Mouse (Mus musculus) ovary, postnatal 10 days (tissue): ENCODE results near the gene Myo18a.

Experiments
- DNase-seq: peaks from one replicate; pipeline ENCODE4 v3.0.0; 2022; ENCODE audit warnings: low spot score

The Myo18a gene

DNA sequence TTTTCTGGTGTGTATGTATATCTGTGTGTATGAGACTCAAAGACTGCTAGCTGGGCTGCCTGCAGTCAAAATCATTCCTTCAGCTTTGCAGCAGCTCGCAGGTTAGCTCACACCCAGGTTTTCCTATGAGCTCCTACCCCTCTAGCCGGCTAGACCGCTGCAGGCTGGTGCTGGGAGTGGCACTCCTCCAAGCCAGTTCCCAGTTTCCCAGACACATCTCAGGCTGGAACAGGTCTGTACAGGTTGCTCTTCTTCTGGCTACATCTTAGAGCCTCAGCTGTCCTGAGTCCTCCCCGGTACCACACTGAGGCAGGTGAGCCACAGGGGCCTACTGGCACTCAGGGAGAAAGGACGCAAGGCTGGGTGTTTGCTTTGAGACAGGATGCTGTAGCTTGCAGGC lies 74.8 kb downstream of the Myo18a start:
- no peak for DNase-seq

DNA sequence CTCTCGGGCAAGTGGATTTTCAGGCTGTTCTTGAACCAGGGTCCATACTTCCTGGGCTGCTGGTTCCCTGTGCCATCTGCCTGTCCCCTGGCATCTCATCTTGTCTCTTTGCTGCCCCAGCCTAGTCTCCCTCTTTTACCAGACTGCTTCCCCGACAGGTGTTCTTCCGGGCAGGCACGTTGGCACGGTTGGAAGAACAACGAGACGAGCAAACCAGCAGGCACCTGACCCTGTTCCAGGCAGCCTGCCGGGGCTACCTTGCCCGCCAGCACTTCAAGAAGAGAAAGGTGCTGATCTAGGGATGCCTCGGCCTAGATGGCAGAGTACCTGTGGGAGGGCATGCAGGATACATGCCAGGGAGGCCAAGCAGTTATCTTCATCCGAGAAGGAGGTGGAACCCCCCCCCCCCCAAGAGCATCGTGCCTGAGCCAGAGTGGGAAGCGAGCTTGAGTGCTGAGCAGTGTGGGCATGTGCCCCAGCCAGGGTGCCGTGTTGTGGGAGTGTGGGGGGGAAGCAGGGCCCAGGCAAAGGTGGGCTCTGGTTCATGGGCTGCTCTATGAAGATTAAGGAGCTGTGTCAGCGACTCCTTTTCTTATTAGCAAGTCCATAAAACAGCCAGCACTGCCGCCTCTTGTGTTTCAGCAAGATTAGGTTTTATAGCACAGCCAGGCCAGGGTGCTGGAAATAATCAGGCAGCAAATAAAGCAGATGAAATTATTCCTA lies 77.6 kb downstream of the Myo18a start:
- DNase-seq, result no peak

- no peak for DNase-seq
These were observed 80.2 kb downstream of the Myo18a start for GRCm38 (mm10) chr11:77843068-77843905.

GRCm38 (mm10) chr11:77843906-77844200 lies 80.8 kb downstream of the Myo18a start:
- no peak for DNase-seq

- DNase-seq, result no peak
These were observed 84.6 kb downstream of the Myo18a start for GRCm38 (mm10) chr11:77847599-77848128.

DNA sequence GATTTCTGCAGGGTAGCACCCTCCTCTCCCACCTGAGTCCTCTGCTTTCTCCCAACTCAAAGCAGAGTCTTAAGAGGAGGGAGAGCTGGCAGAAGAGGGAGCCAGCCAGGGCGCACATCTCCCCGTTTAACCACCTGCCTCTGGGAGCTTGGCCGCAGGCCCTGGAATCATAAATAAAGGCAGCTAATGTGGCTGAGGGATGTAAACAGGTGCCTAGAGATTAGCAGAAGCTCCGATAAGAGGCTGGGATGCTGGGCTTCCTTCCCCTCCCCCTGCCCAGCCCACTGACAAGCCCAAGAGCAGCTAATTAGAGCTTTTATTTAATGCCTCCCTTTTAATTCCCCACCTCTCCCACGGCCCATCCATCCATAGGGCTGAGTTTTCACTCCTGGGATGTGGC lies 85.1 kb downstream of the Myo18a start:
- DNase-seq, result no peak

- DNase-seq, result no peak
These were observed 86.1 kb downstream of the Myo18a start for GRCm38 (mm10) chr11:77849151-77849550.

DNA sequence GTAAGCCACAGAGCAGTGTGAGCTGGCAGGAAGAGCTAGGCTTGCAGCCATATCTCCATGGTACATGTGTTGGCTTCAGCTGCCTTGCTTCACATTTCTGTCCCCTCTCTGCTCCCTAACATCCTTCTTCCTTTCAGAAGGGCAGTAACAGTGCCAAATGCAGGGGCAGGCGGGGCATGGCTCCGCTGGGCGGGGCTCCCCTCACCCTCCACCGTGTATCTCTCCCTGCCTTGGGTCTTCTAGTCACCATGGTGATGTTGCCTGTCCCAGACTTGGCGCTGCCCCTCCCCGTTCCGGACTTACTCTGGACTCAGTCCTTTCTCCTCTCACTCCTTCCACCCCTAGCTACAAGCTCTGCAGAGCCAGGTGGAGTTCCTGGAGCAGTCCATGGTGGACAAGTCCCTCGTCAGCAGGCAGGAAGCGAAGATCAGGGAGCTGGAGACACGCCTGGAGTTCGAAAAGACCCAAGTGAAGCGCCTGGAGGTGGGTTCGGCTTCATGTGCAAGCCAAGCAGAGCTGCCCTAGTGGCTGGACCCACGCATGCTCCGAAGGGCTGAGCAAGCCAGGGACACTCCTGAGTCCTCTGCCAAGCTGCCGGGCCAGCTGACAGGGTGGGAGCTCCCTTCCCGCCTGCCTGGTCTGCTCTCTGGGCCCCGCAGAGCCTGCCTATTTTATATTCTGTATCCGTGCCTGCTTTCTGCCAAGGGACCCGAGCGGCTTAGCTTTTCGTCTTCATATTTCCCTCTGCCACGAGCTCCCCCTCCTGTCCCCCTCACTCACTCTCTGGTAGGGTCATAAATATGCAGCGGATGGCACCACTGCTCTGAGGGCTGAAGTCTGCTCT lies 87.6 kb downstream of the Myo18a start:
- DNase-seq, result no peak

- DNase-seq, result no peak
These were observed 88.5 kb downstream of the Myo18a start for GRCm38 (mm10) chr11:77851483-77852010.

DNA sequence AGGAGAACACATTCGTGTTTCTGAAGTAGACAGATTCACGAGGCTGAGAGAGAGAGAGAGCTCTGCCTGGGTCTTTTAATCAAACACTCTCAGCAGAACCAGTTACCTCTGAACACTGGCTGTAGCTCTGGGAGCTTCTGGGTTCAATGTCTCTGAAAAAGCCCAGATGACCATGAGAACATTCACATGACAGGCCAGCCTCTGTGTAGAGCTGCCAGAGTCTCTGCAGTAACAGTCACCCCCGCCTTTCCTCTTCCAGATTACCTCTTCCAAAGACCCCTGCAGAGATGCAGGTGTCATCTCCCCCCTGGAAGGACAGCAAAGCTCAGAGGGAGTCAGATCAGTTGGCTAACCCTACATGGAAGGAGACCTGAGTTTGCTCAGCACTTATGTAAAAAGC lies 89.1 kb downstream of the Myo18a start:
- DNase-seq, result no peak

DNA sequence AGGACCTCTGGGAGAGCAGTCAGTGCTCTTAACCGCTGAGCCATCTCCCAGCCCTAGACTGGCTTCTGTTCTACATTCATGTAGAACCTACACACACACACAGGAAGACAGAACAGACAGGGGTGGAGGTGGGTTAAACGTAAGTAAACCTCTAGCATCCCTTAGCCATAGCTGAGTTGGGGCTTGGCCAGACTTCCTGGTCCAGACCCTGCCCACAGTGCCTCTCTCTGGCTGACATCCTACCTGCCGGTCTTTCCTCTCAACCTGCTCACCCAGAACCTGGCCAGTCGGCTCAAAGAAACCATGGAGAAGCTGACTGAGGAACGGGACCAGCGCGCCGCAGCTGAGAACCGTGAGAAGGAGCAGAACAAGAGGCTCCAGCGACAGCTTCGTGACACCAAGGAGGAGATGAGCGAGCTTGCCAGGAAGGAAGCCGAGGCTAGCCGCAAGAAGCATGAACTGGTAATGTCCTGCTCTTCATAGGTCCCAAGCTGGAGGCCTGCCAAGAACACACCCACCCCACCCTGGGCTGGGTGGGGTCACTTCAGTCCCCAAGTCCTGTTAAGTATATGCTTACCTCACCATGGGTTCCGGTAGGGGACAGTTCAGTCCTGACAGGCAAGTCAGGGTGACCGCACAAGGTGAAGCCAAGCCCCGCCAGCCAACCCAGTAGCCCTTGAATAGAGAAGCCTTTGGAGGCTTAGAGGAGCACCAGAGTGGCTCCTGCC lies 90.1 kb downstream of the Myo18a start:
- DNase-seq, result no peak

DNA sequence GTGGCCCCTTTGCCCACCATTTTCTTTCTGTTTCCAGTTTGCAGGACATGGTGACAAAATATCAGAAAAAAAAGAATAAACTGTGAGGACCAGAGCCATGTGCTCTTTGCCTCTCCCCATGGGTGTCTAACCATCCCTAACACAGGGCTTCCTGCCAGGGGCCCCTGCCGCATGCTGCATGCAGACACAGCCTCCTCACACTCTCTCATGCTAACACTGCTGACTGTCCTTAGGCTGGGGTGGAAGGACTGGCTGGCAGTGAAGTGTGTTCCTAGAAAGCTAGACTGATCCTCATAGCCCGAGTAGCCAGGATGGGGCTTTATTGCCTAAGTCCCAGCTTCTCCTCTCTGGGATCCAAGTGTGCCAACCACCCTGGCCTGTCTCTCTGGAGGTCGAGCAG lies 91.6 kb downstream of the Myo18a start:
- no peak for DNase-seq

DNA sequence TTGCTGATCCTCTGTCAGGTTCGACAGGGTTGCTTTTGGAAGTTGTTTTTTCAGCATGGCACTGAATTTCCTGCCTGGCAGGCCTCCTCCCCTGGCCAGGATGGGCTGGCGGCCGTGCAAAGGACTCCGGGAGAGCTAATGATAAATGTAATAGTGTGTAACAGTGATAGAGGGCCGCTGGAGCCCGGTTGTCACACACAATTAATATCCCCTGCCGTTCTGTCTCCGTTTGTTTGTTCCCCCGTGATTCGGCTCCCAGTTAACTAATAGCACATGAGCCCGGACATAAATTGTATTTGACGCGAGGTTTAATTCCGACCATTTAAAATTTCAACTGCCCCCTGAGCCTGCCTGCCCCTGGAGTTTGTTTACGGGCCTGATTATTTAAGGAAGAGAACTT lies 92.3 kb downstream of the Myo18a start:
- DNase-seq, result no peak

- no peak for DNase-seq
These were observed 94.0 kb downstream of the Myo18a start for GRCm38 (mm10) chr11:77857089-77857488.

- DNase-seq, result no peak
These were observed 95.5 kb downstream of the Myo18a start for GRCm38 (mm10) chr11:77858589-77858988.

DNA sequence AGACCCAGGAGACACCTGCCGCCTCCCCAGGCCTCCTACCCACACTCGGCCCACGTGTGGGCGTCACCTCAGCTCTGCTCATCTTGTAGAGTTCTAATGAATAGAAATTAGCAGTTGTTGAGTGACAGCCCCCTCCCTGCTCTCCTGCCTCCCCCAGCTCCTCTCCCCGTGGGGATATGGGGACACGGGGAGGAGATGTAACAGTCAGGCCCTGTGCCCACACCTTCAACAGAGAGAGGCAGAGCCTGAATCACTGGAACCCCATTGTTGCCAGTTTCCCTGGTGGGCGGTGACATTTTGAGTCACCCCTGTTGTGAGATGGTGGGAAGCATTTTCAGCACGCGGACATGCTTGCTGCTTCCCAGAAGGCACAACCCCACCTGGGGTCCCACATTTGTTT lies 97.9 kb downstream of the Myo18a start:
- DNase-seq, result no peak

- DNase-seq, result no peak
These were observed 99.8 kb downstream of the Myo18a start for GRCm38 (mm10) chr11:77862887-77863286.

DNA sequence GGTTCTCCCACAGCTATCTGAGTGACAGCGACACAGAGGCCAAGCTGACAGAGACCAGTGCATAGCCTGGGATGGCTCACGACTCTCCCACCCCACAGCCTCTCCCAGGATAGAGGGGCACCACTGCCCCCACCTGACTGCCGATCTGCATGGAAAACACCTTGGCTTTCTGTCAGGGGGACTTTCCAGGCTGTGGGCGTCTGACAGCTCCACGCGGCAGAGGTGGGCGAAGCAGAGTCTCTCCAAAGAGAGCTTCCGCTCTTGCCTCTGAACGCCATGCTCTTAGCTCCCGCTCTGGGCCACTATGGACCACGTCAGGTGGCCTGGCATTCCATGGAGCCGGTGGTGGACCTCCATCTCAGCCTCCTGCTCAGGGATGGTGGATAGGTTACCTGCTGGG lies 101.7 kb downstream of the Myo18a start:
- DNase-seq, result no peak

DNA sequence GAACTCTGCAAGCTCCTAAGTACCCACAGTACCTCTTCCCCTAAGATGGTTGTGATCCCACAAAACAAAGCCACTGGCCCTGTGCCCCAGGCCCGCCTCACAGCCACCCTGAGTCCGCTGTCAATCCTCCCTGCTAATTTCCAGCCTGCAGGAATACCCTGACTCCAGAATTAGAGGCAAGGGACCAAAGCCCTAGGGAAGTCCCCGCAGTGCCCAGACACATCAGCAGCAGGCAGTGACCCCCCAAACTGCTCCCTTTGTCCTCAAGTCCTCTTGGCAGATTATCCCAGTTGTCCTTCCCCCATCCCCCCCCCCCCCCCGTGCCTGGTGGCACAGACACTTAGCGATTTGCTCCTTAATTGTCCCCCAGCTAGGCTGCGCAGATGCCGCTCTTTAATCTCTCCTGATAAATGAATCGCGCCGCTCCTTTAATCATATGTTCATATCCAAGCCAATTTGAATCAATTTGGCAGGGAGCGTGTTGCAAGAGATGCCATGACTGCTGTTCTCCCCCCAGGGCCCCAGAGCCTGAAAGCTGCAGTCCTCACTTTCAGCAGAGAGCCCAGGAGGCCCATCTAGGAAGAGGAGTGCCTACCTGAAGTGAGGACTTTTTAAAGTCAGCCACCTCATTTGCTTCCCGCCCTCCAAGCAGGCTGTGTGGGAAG lies 104.5 kb downstream of the Myo18a start:
- no peak for DNase-seq

- DNase-seq, result no peak
These were observed 108.4 kb downstream of the Myo18a start for GRCm38 (mm10) chr11:77871436-77871835.

GRCm38 (mm10) chr11:77872236-77872635 lies 109.2 kb downstream of the Myo18a start:
- no peak for DNase-seq
